Mouse (Mus musculus): ENCODE measurements around the gene Tgfbi.
A peak's percentile ranks its signal among the peaks of the same experiment; 100 is the strongest.

Gene Tgfbi

DNA sequence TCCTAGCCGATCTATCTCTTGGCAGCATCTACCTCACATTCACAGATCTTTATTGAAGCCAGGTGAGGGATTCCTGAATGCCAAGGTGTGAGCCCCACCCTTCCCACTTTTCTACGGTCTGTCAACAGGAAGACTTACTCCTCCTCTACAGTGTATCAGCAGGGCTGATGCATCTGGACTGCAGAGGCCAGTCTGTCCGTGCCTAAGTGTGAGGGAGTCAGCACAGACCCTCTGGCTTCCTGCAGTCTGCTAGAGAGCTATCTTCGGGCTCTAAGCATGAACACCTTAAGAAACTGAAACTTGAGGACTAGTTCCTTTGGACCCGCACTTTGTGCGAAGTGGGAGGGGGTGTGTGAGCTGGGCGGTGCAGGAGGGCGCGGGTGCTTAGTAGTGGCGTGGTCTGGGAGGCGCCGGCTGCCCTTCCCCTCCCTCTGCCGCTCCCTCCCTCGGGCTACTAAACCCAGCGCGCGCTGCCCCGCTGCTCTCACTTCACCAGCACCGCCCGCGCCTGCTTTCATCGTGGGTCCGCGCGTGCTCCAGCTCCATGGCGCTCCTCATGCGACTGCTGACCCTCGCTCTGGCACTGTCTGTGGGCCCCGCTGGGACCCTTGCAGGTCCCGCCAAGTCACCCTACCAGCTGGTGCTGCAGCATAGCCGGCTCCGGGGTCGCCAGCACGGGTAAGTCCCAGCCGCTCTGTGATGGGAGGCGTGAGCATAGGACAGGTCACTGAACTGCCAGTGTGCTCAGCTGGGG is at the start of gene Tgfbi:
Gene Tgfbi, plus strand, starts transcription at position 421 of the 754 bp plus-strand sequence.
- no peak for DNase-seq (ENCODE audit: low spot score)

DNA sequence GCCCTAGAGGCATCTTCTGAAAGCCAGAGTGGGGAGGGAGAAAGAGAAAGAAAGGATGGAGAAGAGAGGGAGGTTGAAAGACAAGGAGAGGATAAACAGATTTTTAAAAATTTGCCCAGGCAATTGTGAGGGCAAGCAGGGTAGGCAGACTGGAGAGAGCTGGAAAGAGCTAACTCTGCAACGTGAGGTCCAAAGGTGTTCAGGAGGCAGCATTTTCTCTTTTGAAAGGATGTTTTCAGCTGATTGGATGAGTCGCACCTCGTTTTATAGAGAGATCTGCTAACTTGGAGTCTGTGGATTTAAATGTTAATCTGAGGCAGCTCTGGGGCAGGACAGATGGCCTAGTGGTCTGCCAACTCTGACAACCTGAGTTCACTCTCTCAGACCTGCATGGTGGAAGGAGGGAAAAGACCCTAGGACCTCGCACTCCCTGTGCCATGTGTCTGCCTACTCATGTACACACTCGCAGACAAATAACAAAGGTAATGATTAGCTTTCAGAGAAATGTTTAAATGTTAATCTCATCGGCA is 49.4 kb upstream of the Tgfbi start:
- DNase-seq (ENCODE audit: low spot score), result no peak

DNA sequence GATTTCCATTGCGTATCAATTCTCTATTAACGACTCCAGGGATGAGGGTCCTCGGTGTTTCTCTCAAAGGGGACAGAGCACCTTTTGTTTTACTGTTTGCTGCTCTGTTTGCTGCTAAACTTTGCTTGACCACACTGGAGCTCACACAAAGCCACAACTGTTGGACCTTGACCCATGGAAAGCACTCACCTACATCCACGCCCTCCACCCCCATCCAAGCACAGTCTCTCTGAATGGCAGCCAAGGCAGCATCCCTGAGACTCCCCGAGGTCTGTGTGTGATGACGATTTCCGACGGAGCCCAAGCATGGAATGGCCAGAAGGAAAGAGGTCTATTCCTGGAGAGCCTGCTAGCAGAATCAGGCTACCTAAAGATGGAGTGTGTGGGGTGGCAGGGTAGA is 48.2 kb upstream of the Tgfbi start:
- DNase-seq (ENCODE audit: low spot score), result no peak

DNA sequence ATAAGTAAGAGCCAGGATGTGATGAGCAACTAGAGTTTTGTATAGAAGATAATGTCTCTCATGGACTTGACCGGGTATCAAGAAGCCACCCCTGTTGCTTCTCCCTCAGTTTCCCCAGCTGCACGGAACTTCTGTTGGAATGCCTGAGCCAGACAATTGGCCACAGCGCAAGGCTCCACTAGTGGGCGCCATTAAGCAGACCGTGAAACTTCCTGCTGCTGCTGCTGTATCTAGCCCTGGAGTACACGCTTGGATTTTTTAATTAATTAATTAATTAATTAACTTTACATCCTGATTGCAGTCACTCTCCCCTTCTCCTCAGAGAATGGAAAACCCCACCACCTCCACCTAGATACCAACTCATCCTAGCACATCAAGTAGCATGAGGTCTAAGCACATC is 46.2 kb upstream of the Tgfbi start:
- no peak for DNase-seq (ENCODE audit: low spot score)

DNA sequence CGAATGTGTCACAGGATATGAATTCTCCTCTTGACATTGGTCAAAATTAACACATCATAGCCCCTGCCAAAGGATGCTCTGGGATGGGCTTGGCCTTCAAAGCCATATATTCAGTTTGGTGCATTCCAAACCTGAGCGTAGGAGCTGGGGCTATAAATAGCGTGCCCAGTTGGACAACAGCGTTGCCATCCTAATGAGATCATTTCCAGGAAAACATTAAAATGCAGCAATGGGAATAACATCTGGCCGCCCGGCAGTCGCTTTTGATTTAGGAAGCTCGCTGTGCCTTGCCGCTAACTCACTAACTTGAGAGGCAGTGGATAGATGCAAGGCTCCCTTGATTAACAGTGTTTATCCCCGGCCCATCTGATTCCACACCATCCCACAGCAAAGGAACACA is 43.0 kb upstream of the Tgfbi start:
- no peak for DNase-seq (ENCODE audit: low spot score)

DNA sequence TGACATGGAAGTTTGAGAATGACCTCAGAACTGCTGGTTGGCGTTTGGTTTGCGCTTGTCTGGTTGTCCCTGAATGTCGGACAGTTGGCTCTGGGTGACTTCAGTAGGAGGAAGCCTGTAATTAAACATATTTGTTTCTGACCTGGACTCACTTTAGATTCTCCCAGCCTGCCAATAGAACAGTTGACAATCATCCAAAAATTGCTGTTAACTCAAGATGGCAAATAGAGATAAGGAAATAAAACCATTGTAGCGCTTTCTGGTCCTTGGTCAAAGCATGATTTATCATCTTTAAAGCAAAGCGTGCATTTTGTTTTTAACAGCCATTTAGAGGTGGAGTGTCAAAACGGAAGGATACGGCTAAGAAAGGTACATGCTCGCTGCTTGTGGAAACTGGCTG is 37.7 kb upstream of the Tgfbi start:
- DNase-seq (ENCODE audit: low spot score), result no peak

DNA sequence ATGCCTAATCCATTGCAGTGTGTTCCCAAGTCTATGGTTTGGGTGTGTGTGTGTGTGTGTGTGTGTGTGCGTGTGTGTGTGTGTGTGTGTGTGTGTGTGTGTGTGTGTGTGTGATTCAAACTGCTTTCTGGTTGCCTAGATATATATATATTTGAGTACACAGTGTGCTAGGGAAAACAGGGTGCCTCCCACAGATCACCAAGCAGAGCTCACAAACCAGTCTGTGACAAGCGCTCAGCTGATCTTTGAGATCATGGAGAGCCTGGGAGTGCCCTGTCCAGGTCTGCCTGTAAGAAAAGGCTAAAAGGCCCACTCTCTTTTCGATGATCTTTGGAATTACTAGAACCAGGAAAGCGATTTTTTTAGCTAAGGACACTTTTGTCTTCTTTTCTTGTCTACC is 34.2 kb upstream of the Tgfbi start:
- DNase-seq (ENCODE audit: low spot score), result no peak

DNA sequence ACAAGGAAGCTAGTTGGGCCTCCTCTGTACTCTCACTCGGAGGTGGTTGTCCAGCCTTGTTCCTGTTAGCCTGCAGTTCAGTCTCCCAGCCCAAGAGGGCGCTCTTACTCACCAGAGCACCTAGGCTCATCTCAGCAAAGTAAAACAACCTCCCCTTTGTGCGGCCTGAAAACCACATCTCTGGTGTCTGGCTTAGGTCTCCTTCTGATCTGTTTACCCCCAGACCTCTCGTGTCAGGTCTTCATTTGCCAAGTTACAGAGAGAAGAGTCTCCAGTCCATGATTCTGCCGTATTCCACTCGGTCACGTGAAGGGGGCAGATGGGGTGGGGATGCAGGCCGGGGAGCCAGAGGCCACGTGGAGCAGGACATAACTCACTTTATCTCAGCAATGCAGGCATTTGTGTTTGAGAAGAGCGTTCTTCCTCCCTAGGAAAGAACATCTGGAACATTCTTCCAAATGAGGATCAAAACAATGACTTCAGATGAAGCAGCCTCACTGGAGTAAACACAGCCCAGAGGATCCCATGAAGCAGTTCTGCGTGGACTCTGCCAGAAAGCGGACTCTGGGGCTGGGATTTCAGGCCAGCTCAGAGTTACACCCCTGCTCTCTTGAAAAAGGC is 33.5 kb upstream of the Tgfbi start:
- peak; percentile 8 for DNase-seq (ENCODE audit: low spot score)

DNA sequence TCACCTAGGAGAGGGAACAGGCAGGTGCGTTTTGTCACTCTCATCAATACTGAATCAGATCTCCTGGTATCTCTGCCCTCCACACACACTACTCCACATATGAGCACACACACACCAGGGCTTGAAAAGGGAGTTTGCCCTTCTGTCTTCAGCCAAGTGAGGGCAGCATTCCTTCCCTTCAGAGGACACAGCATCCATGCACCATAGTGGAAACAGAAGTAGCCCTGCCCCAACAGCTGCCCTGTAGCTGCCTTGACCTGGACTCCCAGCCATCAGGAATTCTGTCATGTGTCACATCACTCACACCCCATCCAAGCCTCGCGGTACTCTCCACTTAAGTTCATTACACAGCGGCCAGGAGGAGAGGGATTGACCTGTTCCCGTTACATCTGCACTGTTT is 31.2 kb upstream of the Tgfbi start:
- no peak for DNase-seq (ENCODE audit: low spot score)

DNA sequence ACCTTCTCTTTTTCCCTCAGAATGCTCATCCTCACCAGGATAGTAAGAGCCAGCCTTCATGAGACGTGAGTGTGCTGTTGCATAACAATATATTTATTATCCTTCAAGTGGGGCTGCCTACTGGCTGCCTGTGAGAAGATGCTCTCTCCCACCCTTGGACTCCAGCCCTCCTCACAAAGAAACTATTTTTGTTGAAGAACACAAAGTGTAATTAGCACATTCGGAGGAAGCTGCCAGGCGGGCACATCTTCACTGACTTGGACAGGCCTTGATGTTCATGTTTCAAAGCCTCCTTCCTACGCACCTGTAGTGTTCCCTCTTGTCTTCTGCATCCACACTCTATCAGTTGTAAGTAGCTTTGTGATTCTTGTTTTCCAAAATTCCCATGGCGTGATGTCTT is 28.9 kb upstream of the Tgfbi start:
- DNase-seq (ENCODE audit: low spot score), result no peak

DNA sequence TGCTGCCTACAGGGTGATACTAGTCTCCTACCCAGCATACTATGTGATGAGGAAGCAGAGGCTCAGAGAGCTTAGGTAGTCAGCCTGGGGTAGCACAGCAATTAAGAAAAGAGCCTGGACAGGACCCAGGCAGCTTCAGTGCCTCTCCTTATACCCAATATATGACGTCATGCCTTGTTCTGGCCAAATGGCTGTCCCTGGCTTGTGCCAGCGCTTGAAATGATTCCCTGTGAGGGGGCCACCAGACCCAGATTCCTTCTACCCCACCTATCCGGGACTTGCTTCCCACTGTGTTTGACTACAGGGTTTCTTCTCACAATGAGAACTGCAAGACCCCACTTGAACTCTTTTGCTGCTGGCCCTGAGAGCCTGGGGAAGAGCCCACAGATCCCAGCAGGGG is 27.8 kb upstream of the Tgfbi start:
- no peak for DNase-seq (ENCODE audit: low spot score)

DNA sequence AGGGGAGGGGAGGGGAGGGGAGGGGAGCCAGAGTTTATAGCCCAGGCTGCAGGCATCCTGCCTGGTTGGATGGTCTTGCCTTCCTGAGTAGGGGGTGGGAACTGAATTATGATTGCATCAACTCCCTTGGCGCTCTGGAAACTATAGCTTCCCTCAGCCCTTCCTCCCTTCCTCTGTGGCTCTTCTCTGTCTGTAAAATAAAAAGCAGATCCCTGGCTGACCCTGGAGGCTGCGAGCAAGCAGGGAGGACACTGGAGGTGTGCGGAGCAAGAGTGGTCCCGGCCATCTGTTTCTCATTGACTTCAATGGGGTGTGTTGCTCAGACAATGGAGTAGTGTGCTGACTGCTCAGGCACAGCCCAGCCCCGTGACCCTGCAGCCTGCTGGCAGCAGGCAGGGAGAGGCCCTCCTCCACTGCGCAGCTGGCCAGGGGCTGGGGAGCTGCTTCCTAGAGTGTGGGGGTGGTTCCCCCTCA is 27.3 kb upstream of the Tgfbi start:
- DNase-seq (ENCODE audit: low spot score), result no peak

DNA sequence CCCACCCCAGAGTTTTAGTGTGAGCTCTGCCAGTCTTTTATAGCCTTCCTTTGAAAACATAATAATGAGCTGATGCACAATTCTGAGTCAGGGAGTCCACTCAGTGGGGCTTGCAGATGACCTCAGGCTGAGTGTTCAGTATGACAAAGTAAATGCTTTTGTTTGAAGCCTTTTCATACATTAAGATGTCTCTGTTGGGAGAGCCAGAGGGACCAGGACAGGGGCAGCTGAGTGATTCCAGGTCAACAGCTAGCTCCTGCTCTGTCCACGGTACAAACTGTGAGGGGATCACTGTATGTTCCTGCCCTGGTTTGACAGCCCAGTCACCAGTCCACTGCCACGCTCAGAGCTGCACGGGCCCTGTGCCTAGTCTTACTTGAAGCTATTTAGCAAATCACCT is 26.6 kb upstream of the Tgfbi start:
- no peak for DNase-seq (ENCODE audit: low spot score)

DNA sequence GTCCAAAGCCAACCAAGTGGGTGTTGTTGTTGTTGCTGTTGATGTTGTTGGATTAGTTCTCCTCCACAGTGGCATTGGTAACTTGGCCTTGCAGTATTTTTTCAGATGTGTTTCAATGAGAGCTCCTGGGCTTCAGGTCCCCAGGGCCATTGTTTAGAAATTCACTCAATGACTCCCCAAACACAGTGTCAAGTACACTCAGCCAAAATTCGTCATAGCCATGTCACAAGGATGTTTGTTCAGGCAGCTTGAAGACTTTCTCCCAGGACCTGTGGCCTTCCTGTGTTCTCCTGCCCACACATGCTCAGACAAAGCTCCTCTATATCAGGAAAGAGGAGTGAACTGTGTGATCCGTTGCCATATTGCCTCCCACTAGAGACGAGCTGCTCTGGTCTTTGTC is 23.3 kb upstream of the Tgfbi start:
- no peak for DNase-seq (ENCODE audit: low spot score)

DNA sequence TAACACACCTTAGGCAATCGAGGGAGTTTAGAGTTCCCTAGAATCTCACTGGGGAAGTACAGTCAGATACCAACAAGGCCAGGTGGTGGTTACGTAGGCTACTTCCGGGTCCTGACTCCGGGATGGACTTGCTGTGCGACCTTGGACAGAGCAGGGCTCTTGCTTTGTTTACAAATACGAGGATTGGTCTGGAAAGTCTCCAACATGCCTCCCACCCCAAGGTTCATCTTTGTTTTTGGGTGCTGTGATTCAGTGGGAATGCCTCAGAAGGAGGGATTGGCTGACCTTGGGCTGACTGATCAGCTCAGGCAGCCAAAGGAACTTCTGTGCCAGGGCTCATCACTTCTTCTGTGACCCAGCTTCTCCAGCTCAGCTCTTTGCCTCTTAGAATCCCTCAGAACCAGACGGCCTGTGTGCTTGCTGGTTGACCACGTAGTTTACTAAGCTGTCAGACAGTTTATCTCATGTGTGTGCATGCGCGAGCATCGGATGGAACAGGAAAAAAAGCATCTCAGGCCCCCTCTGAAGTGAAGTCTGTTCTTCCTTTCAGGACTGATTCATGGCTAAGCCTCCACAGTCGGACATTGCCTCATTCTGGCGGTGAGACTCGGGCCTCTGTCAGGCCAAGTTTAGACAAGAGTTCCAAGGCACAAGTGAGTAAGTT is 20.7 kb upstream of the Tgfbi start:
- no peak for DNase-seq (ENCODE audit: low spot score)

DNA sequence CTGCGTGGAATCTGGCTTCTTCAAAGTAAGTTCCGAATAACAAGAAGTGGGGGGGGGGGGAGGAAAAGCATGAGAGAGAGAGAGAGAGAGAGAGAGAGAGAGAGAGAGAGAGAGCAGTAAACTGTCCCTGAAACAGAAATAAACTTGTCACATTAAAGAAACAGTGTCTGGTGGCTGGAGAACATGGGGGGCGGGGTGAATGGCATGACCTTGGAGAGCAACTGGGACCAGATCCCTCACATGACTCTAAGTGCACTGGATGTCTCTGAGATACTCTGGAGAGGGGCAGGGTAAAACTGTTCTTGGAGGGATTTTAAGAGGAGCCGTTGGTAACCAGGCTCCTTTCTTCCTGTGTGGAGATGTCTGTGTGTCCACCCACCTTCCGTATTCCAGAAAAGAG is 19.1 kb upstream of the Tgfbi start:
- DNase-seq (ENCODE audit: low spot score), result no peak

DNA sequence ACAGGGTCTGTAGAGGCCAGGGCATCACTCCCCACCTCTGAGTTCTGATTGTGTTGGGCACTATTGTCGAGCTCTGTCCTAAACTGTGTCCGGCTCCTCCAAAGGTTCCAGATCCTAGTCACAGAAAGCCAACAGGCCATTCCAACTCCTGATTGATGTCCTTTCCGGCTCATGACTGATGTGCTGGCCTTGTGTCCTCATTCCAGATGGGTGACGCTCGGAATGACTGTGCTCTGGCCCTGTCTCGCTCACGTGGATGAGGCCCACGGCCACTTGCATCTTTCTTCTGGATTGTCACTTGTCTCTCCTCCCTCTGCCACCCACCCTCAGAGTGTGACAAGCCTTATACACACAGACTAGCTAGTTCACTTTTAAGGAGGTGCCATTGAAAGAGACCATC is 18.1 kb upstream of the Tgfbi start:
- no peak for DNase-seq (ENCODE audit: low spot score)

DNA sequence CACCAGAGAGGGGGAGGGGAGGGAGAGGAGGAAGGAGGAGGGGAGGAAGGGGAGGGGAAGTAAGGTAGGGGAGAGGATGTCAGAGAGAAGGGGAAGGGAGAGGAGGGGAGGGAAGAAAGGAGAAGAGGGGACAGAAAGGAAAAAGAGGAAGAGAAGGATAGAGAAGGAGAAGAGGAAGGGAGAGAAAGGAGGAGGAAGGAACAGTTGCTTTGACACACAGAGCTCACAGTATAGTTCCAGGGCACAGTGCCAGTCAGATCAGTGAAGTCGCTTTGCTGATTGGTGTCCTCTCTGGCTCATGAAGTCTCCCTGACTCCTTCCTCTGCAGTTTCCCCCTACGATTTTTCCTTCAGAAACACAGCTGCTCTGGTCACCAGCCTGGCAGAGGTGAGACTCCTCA is 17.4 kb upstream of the Tgfbi start:
- DNase-seq (ENCODE audit: low spot score), result no peak

DNA sequence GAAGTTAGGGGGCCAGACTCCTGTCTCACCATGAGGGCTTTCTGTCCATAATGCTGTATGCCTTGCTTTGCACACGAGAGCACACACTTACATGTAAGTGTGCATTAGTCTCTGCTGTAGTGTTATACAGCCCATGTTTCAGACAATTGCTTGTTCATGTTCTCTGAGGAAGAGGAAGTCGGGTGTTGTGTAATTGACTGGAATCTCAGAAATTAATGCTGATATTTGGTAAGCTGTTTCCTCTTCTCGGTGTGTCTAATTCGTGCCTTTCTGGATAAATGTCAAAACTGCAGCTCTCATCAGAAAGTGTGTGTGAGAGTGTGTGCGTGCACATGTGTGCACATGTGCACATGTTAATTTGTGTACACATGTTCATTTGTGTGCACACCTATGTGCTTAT is 16.1 kb upstream of the Tgfbi start:
- no peak for DNase-seq (ENCODE audit: low spot score)

DNA sequence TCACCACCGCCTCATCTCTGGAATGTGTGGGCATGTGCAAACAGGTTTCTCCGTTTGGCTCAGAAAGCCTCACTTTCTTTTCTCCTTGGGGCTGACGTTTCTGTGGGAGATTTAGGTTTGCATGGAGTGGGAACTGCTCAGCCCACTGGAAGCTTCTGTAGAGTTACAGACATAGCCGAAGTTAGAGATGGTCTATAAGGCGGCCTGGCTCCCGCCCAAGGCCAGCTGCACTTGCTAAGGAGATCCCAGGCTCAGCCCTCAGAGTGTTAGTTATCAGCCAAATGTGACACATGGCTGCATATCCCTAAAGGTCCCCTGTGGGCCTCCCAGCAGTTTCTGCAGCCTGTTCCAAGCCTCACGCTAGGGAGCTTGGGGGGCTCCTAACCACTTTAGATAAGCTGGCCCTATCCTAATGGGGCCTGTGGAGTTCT is 15.3 kb upstream of the Tgfbi start:
- no peak for DNase-seq (ENCODE audit: low spot score)

DNA sequence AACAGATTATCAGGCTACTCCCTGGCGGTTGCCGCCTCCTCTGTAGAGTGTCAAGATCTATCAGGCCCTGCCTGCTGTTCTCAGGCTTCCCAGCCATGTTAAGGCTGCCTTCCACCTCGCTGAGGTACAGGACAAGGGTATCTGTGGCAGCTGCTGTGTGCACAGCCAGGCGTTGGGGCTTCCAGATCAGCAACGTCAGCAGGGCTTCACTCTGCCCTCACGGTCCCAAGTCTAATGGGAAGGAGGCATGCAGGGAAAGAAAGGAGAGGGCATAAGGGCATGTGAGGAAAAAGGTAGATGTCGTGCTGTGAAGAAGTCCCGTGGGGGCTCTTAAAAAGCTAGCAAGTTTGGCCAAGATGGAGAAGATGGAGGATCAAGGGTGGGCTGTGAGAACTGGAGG is 14.1 kb upstream of the Tgfbi start:
- DNase-seq (ENCODE audit: low spot score), result no peak

DNA sequence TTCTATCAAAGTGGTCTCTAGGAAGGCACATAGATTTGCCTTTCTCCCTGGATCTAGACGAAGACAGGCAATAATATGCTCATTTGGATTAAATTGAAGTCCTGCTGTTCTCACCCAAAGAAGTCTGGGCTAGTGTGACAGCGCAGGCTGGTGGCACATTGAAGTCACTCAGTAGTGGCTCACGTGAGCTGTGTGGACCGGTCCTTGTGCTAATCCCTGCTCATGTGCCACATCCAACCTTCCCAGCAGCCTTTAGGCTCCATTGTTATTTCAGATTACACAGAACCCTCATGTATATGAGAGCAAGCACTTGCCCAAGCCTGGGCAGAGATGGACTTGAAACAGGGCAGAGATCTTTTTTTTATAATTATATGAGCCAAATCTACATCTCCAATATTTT is 12.0 kb upstream of the Tgfbi start:
- DNase-seq (ENCODE audit: low spot score), result no peak
